Mouse (Mus musculus) heart, embryonic 12.5 days (tissue): Measurements from ENCODE around the gene Dnmt3l. TPM values are rescaled to one million over a fixed set of nuclear protein-coding genes. Genes with fewer than 3 reads are reported as not detected.

Source experiments
- ATAC-seq: fragments of 200-750 bp; cut with Nextera tagmentation; 2 replicates; pipeline ENCODE4 v1.8.0; 2017; ENCODE audit warnings: moderate TSS enrichment, moderate library complexity; ENCODE audit not compliant: insufficient number of reproducible peaks, low FRiP score
- H3K27ac ChIP-seq: fragments of 300-500 bp; sonication (generic); 2 replicates; pipeline ENCODE4 v1.5.1; 2016; ENCODE audit warnings: mild to moderate bottlenecking, moderate library complexity; ENCODE audit not compliant: poor library complexity, severe bottlenecking
- H3K27me3 ChIP-seq: fragments of 300-500 bp; sonication (generic); replicated peaks from 2 replicates; pipeline ENCODE4 v1.6.1; 2016; ENCODE audit warnings: mild to moderate bottlenecking, moderate library complexity
- H3K36me3 ChIP-seq: fragments of 300-500 bp; sonication (generic); 2 replicates; pipeline ENCODE4 v1.6.1; 2016; ENCODE audit warnings: mild to moderate bottlenecking, moderate library complexity
- H3K4me1 ChIP-seq: fragments of 300-500 bp; sonication (generic); replicated peaks from 2 replicates; pipeline ENCODE4 v1.6.1; 2016; ENCODE audit warnings: mild to moderate bottlenecking
- H3K4me2 ChIP-seq: fragments of 300-500 bp; sonication (generic); 2 replicates; pipeline ENCODE4 v1.6.1; 2016; ENCODE audit warnings: mild to moderate bottlenecking, moderate library complexity
- H3K4me3 ChIP-seq: fragments of 300-500 bp; sonication (generic); 2 replicates; pipeline ENCODE4 v1.5.1; 2016; ENCODE audit warnings: mild to moderate bottlenecking
- H3K9ac ChIP-seq: fragments of 300-500 bp; sonication (generic); 2 replicates; pipeline ENCODE4 v1.6.1; 2016; ENCODE audit warnings: mild to moderate bottlenecking, moderate library complexity
- H3K9me3 ChIP-seq: fragments of 300-500 bp; sonication (generic); replicated peaks from 2 replicates; pipeline ENCODE4 v1.6.1; 2016; ENCODE audit warnings: mild to moderate bottlenecking, moderate library complexity
- WGBS: fragments of 180-500 bp; shearing (Covaris S2); methylation state at CpG from one replicate; pipeline ENCODE4 v1.1.7; 2016; 5-methylcytosine and 5-hydroxymethylcytosine counted together
- polyA plus RNA-seq: library from polyadenylated mRNA; unstranded; fragments of >200 nt; fragmentation: Nextera tagmentation; extraction: Ambion mirVana; gene quantifications from 2 replicates; pipeline ENCODE4 v1.2.1, GENCODE M21; 2016

Gene Dnmt3l
- polyA plus RNA-seq, 1 experiment from 2014 or later = not detected

GRCm38 (mm10) chr10:78031987-78032386 is 9.8 kb upstream of the Dnmt3l start:
- ATAC-seq = no peak
- WGBS = 54% methylated on average over 2 of the region's 2 CpGs

GRCm38 (mm10) chr10:78037139-78037538 is 4.6 kb upstream of the Dnmt3l start:
- no peak overlapping the region for H3K4me2 ChIP-seq
- peaks cover 22% of the 10 kb centered on the region for H3K27me3 ChIP-seq
- ATAC-seq = no peak; the same call in 1 of the 2 replicates
- no peaks in the 10 kb centered on the region for H3K9me3 ChIP-seq
- H3K36me3 ChIP-seq = no peaks in the 10 kb centered on the region
- H3K4me3 ChIP-seq = no peak overlapping the region
- H3K9ac ChIP-seq = no peak overlapping the region
- H3K27ac ChIP-seq = no peak overlapping the region
- WGBS = 82% methylated on average over 4 of the region's 4 CpGs
- H3K4me1 ChIP-seq = no peaks in the 10 kb centered on the region

More at GRCm38 (mm10) chr10:78031987-78032386, 9.8 kb upstream of the Dnmt3l start:
- Histone ChIP-seq H3K36me3 (no peaks in the 10 kb centered on the region), H3K27ac (no peak overlapping the region), H3K9me3 (no peaks in the 10 kb centered on the region), H3K4me3 (no peak overlapping the region), H3K4me2 (no peak overlapping the region), H3K4me1 (no peaks in the 10 kb centered on the region), H3K9ac (no peak overlapping the region), H3K27me3 (peaks cover 12% of the 10 kb centered on the region; the same call in 1 of the 2 replicates)

GRCm38 (mm10) chr10:78042096-78042495 is 349 bp downstream of the Dnmt3l start:
- 72% methylated on average over 7 of the region's 7 CpGs for WGBS
- no peak overlapping the region for H3K9ac ChIP-seq
- H3K9me3 ChIP-seq = no peaks in the 10 kb centered on the region
- H3K4me3 ChIP-seq = no peak overlapping the region
- H3K4me2 ChIP-seq = no peak overlapping the region
- ATAC-seq = no peak
- peaks cover 32% of the 10 kb centered on the region for H3K27me3 ChIP-seq
- H3K4me1 ChIP-seq = peaks cover 4% of the 10 kb centered on the region; the same call in 1 of the 2 replicates
- H3K27ac ChIP-seq = no peak overlapping the region
- H3K36me3 ChIP-seq = no peaks in the 10 kb centered on the region

GRCm38 (mm10) chr10:78042697-78043405 is 1.1 kb downstream of the Dnmt3l start:
- ATAC-seq = no peak
- Histone ChIP-seq H3K9me3 (no peaks in the 10 kb centered on the region), H3K27me3 (peaks cover 32% of the 10 kb centered on the region), H3K4me1 (peaks cover 4% of the 10 kb centered on the region; the same call in 1 of the 2 replicates), H3K4me3 (peak overlapping the region; percentile 27), H3K9ac (0 out of 2 replicates have a peak overlapping the region, but pooled peaks have one; percentile 11), H3K36me3 (no peaks in the 10 kb centered on the region), H3K27ac (no peak overlapping the region), H3K4me2 (peak overlapping the region; percentile 57)
- 51% methylated on average over 14 of the region's 14 CpGs for WGBS

- peaks cover 32% of the 10 kb centered on the region for H3K27me3 ChIP-seq
- H3K9ac ChIP-seq = 0 out of 2 replicates have a peak within 1 kb of the TSS, but pooled peaks have one; percentile 11
- H3K4me1 ChIP-seq = peaks cover 4% of the 10 kb centered on the region; the same call in 1 of the 2 replicates
- peak within 1 kb of the TSS; percentile 27 for H3K4me3 ChIP-seq
- peak within 1 kb of the TSS; percentile 57 for H3K4me2 ChIP-seq
- 3% methylated on average over 27 of the region's 27 CpGs for WGBS
- no peak for ATAC-seq
- H3K9me3 ChIP-seq = no peaks in the 10 kb centered on the region
- H3K36me3 ChIP-seq = no peaks in the 10 kb centered on the region
- no peak within 1 kb of the TSS for H3K27ac ChIP-seq
Observed at GRCm38 (mm10) chr10:78043406-78043836, 1.7 kb downstream of the Dnmt3l start, which contains the start of gene Aire. TSS of gene Aire (minus strand) at chr10:78043610.

- H3K9me3 ChIP-seq = no peaks in the 10 kb centered on the region
- H3K36me3 ChIP-seq = no peaks in the 10 kb centered on the region
- H3K27ac ChIP-seq = no peak overlapping the region
- peaks cover 35% of the 10 kb centered on the region for H3K27me3 ChIP-seq
- no peak overlapping the region for H3K4me3 ChIP-seq
- peaks cover 4% of the 10 kb centered on the region; the same call in 1 of the 2 replicates for H3K4me1 ChIP-seq
- no peak overlapping the region for H3K4me2 ChIP-seq
- H3K9ac ChIP-seq = no peak overlapping the region
- WGBS = 70% methylated on average over 1 of the region's 1 CpGs
- no peak for ATAC-seq
Observed at GRCm38 (mm10) chr10:78044531-78044930, 2.8 kb downstream of the Dnmt3l start.

GRCm38 (mm10) chr10:78046388-78046787 is 4.6 kb downstream of the Dnmt3l start:
- Histone ChIP-seq H3K27ac (no peak overlapping the region), H3K4me1 (peaks cover 4% of the 10 kb centered on the region; the same call in 1 of the 2 replicates), H3K9ac (no peak overlapping the region), H3K36me3 (no peaks in the 10 kb centered on the region), H3K27me3 (peaks cover 43% of the 10 kb centered on the region), H3K4me3 (no peak overlapping the region), H3K9me3 (no peaks in the 10 kb centered on the region), H3K4me2 (no peak overlapping the region)
- WGBS = 83% methylated on average over 4 of the region's 4 CpGs
- no peak for ATAC-seq

- Histone ChIP-seq H3K27ac (no peak overlapping the region), H3K9ac (no peak overlapping the region), H3K27me3 (peaks cover 25% of the 10 kb centered on the region), H3K4me1 (peaks cover 1% of the 10 kb centered on the region; the same call in 1 of the 2 replicates), H3K4me3 (no peak overlapping the region), H3K36me3 (no peaks in the 10 kb centered on the region), H3K4me2 (no peak overlapping the region), H3K9me3 (no peaks in the 10 kb centered on the region)
- WGBS = 76% methylated on average over 9 of the region's 10 CpGs
- no peak for ATAC-seq
Observed at GRCm38 (mm10) chr10:78048061-78048730, 6.4 kb downstream of the Dnmt3l start.

- ATAC-seq = 0 out of 2 replicates have a peak, but pooled peaks have one; percentile 18
- no peak overlapping the region for H3K4me3 ChIP-seq
Observed at GRCm38 (mm10) chr10:78049519-78050035, 7.8 kb downstream of the Dnmt3l start.

GRCm38 (mm10) chr10:78054633-78055565 is 13.2 kb downstream of the Dnmt3l start:
- Histone ChIP-seq H3K9ac (no peak overlapping the region), H3K4me1 (no peaks in the 10 kb centered on the region), H3K4me3 (no peak overlapping the region), H3K36me3 (no peaks in the 10 kb centered on the region), H3K27ac (no peak overlapping the region), H3K4me2 (no peak overlapping the region), H3K9me3 (no peaks in the 10 kb centered on the region), H3K27me3 (peaks cover 7% of the 10 kb centered on the region)
- WGBS = 62% methylated on average over 19 of the region's 19 CpGs
- 0 out of 2 replicates have a peak, but pooled peaks have one; percentile 15 for ATAC-seq

More at GRCm38 (mm10) chr10:78049519-78050035, 7.8 kb downstream of the Dnmt3l start:
- no peak overlapping the region for H3K27ac ChIP-seq
- no peak overlapping the region for H3K9ac ChIP-seq
- WGBS = 44% methylated on average over 11 of the region's 11 CpGs
- H3K4me1 ChIP-seq = no peaks in the 10 kb centered on the region
- H3K36me3 ChIP-seq = no peaks in the 10 kb centered on the region
- no peak overlapping the region for H3K4me2 ChIP-seq
- peaks cover 15% of the 10 kb centered on the region for H3K27me3 ChIP-seq
- no peaks in the 10 kb centered on the region for H3K9me3 ChIP-seq
